Mouse (Mus musculus): ENCODE measurements at regions not wholly inside any gene's neighbourhood (a gene's known extent, or its start where the extent isn't known, plus 50 kb on each side); places are given as distances from the start of the nearest gene placed in this dataset.
"Not testable (repeated sequence)": the region's sequence is repeated elsewhere in the genome, so short reads cannot be mapped to it uniquely, and the experiment has no call there.

- no peak for DNase-seq (ENCODE audit: low read depth)
These were observed 209.3 kb downstream of the Plxna1 start for GRCm38 (mm10) chr6:89153027-89153662.

GRCm38 (mm10) chr6:89157501-89157900 lies 204.9 kb downstream of the Plxna1 start:
- no peak for DNase-seq (ENCODE audit: low read depth)

- DNase-seq (ENCODE audit: low read depth) = no peak
These were observed 202.4 kb downstream of the Plxna1 start for GRCm38 (mm10) chr6:89160051-89160450.

- no peak for DNase-seq (ENCODE audit: low read depth)
These were observed 200.7 kb downstream of the Plxna1 start for GRCm38 (mm10) chr6:89161746-89162145.

- DNase-seq (ENCODE audit: low read depth) = no peak
These were observed 192.9 kb downstream of the Plxna1 start for GRCm38 (mm10) chr6:89169520-89169919.

GRCm38 (mm10) chr6:89184920-89185319 lies 177.5 kb downstream of the Plxna1 start:
- not testable (repeated sequence) for DNase-seq (ENCODE audit: low read depth)

GRCm38 (mm10) chr6:89200514-89201284 lies 161.7 kb downstream of the Plxna1 start:
- DNase-seq (ENCODE audit: low read depth) = not testable (repeated sequence)

GRCm38 (mm10) chr6:89215021-89215420 lies 147.4 kb downstream of the Plxna1 start:
- DNase-seq (ENCODE audit: low read depth) = no peak

GRCm38 (mm10) chr6:89235416-89236075 lies 126.9 kb downstream of the Plxna1 start:
- no peak for DNase-seq (ENCODE audit: low read depth)

GRCm38 (mm10) chr6:89236226-89236625 lies 126.2 kb downstream of the Plxna1 start:
- no peak for DNase-seq (ENCODE audit: low read depth)

- DNase-seq (ENCODE audit: low read depth) = peak; percentile 41
These were observed 125.4 kb downstream of the Plxna1 start for GRCm38 (mm10) chr6:89236892-89237646.

- no peak for DNase-seq (ENCODE audit: low read depth)
These were observed 123.5 kb downstream of the Plxna1 start for GRCm38 (mm10) chr6:89238871-89239270.

GRCm38 (mm10) chr6:89239511-89239910 lies 122.9 kb downstream of the Plxna1 start:
- no peak for DNase-seq (ENCODE audit: low read depth)

- no peak for DNase-seq (ENCODE audit: low read depth)
These were observed 122.2 kb downstream of the Plxna1 start for GRCm38 (mm10) chr6:89240168-89240705.

GRCm38 (mm10) chr6:89242371-89243288 lies 119.8 kb downstream of the Plxna1 start:
- no peak for DNase-seq (ENCODE audit: low read depth)

- no peak for DNase-seq (ENCODE audit: low read depth)
These were observed 116.9 kb downstream of the Plxna1 start for GRCm38 (mm10) chr6:89245506-89245905.

- DNase-seq (ENCODE audit: low read depth) = no peak
These were observed 116.2 kb downstream of the Plxna1 start for GRCm38 (mm10) chr6:89246261-89246660.

GRCm38 (mm10) chr6:89248574-89248973 lies 113.8 kb downstream of the Plxna1 start:
- DNase-seq (ENCODE audit: low read depth) = no peak

GRCm38 (mm10) chr6:89249303-89249702 lies 113.1 kb downstream of the Plxna1 start:
- no peak for DNase-seq (ENCODE audit: low read depth)

GRCm38 (mm10) chr6:89251641-89252040 lies 110.8 kb downstream of the Plxna1 start:
- no peak for DNase-seq (ENCODE audit: low read depth)

GRCm38 (mm10) chr6:89256022-89256421 lies 106.4 kb downstream of the Plxna1 start:
- no peak for DNase-seq (ENCODE audit: low read depth)

Data from 416B (cell line).